Mouse (Mus musculus): ENCODE measurements at regions not wholly inside any gene's neighbourhood (a gene's known extent, or its start where the extent isn't known, plus 50 kb on each side); places are given as distances from the start of the nearest gene placed in this dataset.

DNA sequence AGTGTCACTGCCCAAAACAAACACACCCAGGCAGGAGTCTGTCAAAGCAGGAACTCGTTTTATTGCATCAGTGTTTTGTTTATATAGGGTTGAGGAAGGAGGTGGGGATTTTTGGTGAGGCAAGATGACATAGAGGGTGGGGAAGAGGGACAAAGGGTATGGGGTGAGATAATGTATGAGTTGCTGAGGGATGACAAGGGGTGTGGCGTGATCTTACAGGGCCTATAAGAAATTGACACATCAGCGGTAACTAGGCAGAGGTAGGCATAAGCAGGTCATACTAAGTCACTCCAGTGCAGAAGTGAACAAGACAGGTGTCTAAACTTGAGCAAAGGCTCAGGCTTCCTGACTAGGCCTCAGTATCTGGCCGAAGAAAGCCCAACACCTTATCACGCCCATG lies 2841.0 kb upstream of the 5930422O12Rik start:
- no peak for TF ChIP-seq CTCF (IDR thresholded peaks at IDR 0.05; ENCODE audit: low read depth)
- no peak for TF ChIP-seq EP300 (IDR thresholded peaks at IDR 0.05; ENCODE audit: low read depth)
